Mouse (Mus musculus) CH12.LX (cell line): ENCODE measurements around the gene H1fx. TPM values are rescaled to one million over a fixed set of nuclear protein-coding genes. Genes with fewer than 3 reads are reported as not detected.
"Not testable (repeated sequence)": the region's sequence is repeated elsewhere in the genome, so short reads cannot be mapped to it uniquely, and the experiment has no call there.

ENCODE experiments used
- DNase-seq: peaks from one replicate; pipeline ENCODE4 v3.0.0-alpha.2; 2013; ENCODE audit errors: extremely low read depth
- H3K27ac ChIP-seq: 2 replicates; pipeline ENCODE4 v1.5.1; 2012; ENCODE audit warnings: low read depth, mild to moderate bottlenecking, control low read depth, moderate library complexity; ENCODE audit not compliant: insufficient read depth
- H3K27me3 ChIP-seq: replicated peaks from 2 replicates; pipeline ENCODE3; 2012; ENCODE audit warnings: inconsistent platforms
- H3K36me3 ChIP-seq, 2 experiments: replicated peaks in 1 of 2; 2 replicates each; pipeline versions ENCODE3 to v1.6.1; 2012; ENCODE audit warnings: inconsistent platforms in 1 of 2, low read length in 1 of 2, mild to moderate bottlenecking in 1 of 2, mixed read lengths in 1 of 2, moderate library complexity in 1 of 2; ENCODE audit not compliant: control insufficient read depth in 1 of 2, insufficient read depth in 1 of 2
- H3K4me1 ChIP-seq, 2 experiments: 2 replicates each; pipeline ENCODE4 v1.6.1; 2012; ENCODE audit warnings: inconsistent platforms in 1 of 2, moderate library complexity in 1 of 2; ENCODE audit not compliant: insufficient read depth in 2 of 2, control insufficient read depth in 1 of 2
- H3K4me2 ChIP-seq: 2 replicates; pipeline ENCODE4 v1.6.1; 2012; ENCODE audit warnings: low read depth, mild to moderate bottlenecking, control low read depth; ENCODE audit not compliant: poor library complexity, insufficient read depth, severe bottlenecking
- H3K4me3 ChIP-seq, 3 experiments: fragments of 150-350 bp in 1 of 3; sonication (generic) in 1 of 3; replicated peaks in 1 of 3; 2 replicates each; pipeline versions ENCODE3 to v1.5.1; 2011 to 2012; ENCODE audit warnings: low read depth in 2 of 3, low read length in 2 of 3, mild to moderate bottlenecking in 2 of 3, moderate library complexity in 2 of 3, control low read depth in 1 of 3, improper control_type of control experiment in 1 of 3, inconsistent platforms in 1 of 3, mixed read lengths in 1 of 3; ENCODE audit not compliant: poor library complexity in 1 of 3
- H3K79me2 ChIP-seq: replicated peaks from 2 replicates; pipeline ENCODE4 v1.6.1; 2012; ENCODE audit warnings: mild to moderate bottlenecking, moderate library complexity; ENCODE audit not compliant: control insufficient read depth, poor library complexity, insufficient read depth, severe bottlenecking; ENCODE audit errors: extremely low read depth
- H3K9ac ChIP-seq: 2 replicates; pipeline ENCODE4 v1.6.1; 2012; ENCODE audit warnings: low read depth, mild to moderate bottlenecking, control low read depth, moderate library complexity; ENCODE audit not compliant: insufficient read depth
- H3K9me3 ChIP-seq: replicated peaks from 2 replicates; pipeline ENCODE3; 2012; ENCODE audit warnings: low read length, inconsistent platforms, mixed read lengths
- BHLHE40 ChIP-seq: IDR thresholded peaks from 2 replicates; pipeline ENCODE4 v1.6.1; 2011; ENCODE audit warnings: mild to moderate bottlenecking, low read depth, low read length, improper control_type of control experiment
- CHD1 ChIP-seq: IDR thresholded peaks from 2 replicates; pipeline ENCODE4 v1.6.1; 2012; ENCODE audit warnings: low read depth, low read length, improper control_type of control experiment, inconsistent platforms
- CHD2 ChIP-seq: IDR thresholded peaks from 2 replicates; pipeline ENCODE4 v1.6.1; 2011; ENCODE audit warnings: low read length, improper control_type of control experiment
- CTCF ChIP-seq, 2 experiments: IDR thresholded peaks in 1 of 2; conservative IDR thresholded peaks in 1 of 2; 2 replicates each; pipeline ENCODE4 v1.5.1; 2011 to 2012; ENCODE audit warnings: low read depth in 2 of 2, low read length in 2 of 2, improper control_type of control experiment in 1 of 2, inconsistent platforms in 1 of 2, mild to moderate bottlenecking in 1 of 2, moderate library complexity in 1 of 2
- EP300 ChIP-seq: IDR thresholded peaks from 2 replicates; pipeline ENCODE4 v1.6.1; 2011; ENCODE audit warnings: low read length, improper control_type of control experiment
- GABPA ChIP-seq: IDR thresholded peaks from 2 replicates; pipeline ENCODE4 v1.6.1; 2012; ENCODE audit warnings: low read depth, low read length, improper control_type of control experiment, inconsistent platforms; ENCODE audit not compliant: insufficient replicate concordance
- JUN ChIP-seq: IDR thresholded peaks from 2 replicates; pipeline ENCODE4 v1.6.1; 2011; ENCODE audit warnings: low read depth, mild to moderate bottlenecking, low read length, improper control_type of control experiment, moderate library complexity; ENCODE audit not compliant: insufficient read depth
- JUND ChIP-seq: conservative IDR thresholded peaks from 2 replicates; pipeline ENCODE4 v1.6.1; 2011; ENCODE audit warnings: low read depth, low read length, improper control_type of control experiment
- KAT2A ChIP-seq: IDR thresholded peaks from 2 replicates; pipeline ENCODE4 v1.6.1; 2012; ENCODE audit warnings: low read length, improper control_type of control experiment, inconsistent platforms; ENCODE audit not compliant: insufficient replicate concordance
- MEF2A ChIP-seq: IDR thresholded peaks from 2 replicates; pipeline ENCODE4 v1.6.1; 2014; ENCODE audit warnings: low read depth, mild to moderate bottlenecking, inconsistent platforms, low read length, improper control_type of control experiment, borderline replicate concordance
- MXI1 ChIP-seq: IDR thresholded peaks from 2 replicates; pipeline ENCODE4 v1.6.1; 2011; ENCODE audit warnings: mild to moderate bottlenecking, low read depth, low read length, improper control_type of control experiment
- MYC ChIP-seq: IDR thresholded peaks from 2 replicates; pipeline ENCODE4 v1.6.1; 2011; ENCODE audit warnings: low read depth, mild to moderate bottlenecking, improper control_type of control experiment, low read length
- NRF1 ChIP-seq: IDR thresholded peaks from 2 replicates; pipeline ENCODE4 v1.6.1; 2014; ENCODE audit warnings: low read depth, mild to moderate bottlenecking, inconsistent platforms, low read length, improper control_type of control experiment, moderate library complexity
- POLR2A ChIP-seq: IDR thresholded peaks from 2 replicates; pipeline ENCODE4 v1.6.1; 2011; ENCODE audit warnings: low read depth, mild to moderate bottlenecking, improper control_type of control experiment, low read length
- RCOR1 ChIP-seq: conservative IDR thresholded peaks from 2 replicates; pipeline ENCODE4 v1.6.1; 2012; ENCODE audit warnings: low read depth, mild to moderate bottlenecking, inconsistent platforms, low read length, improper control_type of control experiment
- SIN3A ChIP-seq: IDR thresholded peaks from 2 replicates; pipeline ENCODE4 v1.6.1; 2012; ENCODE audit warnings: low read length, improper control_type of control experiment, inconsistent platforms
- SMC3 ChIP-seq: IDR thresholded peaks from 2 replicates; pipeline ENCODE4 v1.6.1; 2011; ENCODE audit warnings: low read depth, low read length, improper control_type of control experiment
- TBP ChIP-seq: conservative IDR thresholded peaks from 2 replicates; pipeline ENCODE4 v1.6.1; 2011; ENCODE audit warnings: low read depth, low read length, improper control_type of control experiment
- USF1 ChIP-seq: IDR thresholded peaks from 2 replicates; pipeline ENCODE4 v1.6.1; 2014; ENCODE audit warnings: low read depth, mild to moderate bottlenecking, inconsistent platforms, low read length, improper control_type of control experiment
- ZC3H11A ChIP-seq: IDR thresholded peaks from 2 replicates; pipeline ENCODE4 v1.6.1; 2012; ENCODE audit warnings: low read depth, mild to moderate bottlenecking, inconsistent platforms, low read length, improper control_type of control experiment
- dilution Hi-C: fragments of 300-500 bp; cut with MboI; formaldehyde crosslinking; loops from 2 replicates; pipeline ENCODE4 v1.14.3; 2020; ENCODE audit warnings: low sequenced_read_pairs; ENCODE audit not compliant: extremely low pct_unique_long_range_greater_than_20kb, extremely low pct_ligation_motif_present
- in situ Hi-C: fragments of 300-500 bp; cut with MboI; formaldehyde crosslinking; loops from 3 replicates; pipeline ENCODE4 v1.14.3; 2019; ENCODE audit warnings: low sequenced_read_pairs, low pct_ligation_motif_present, low pct_unique_long_range_greater_than_20kb, mixed read lengths
- polyA plus RNA-seq: library from polyadenylated mRNA; unstranded; fragments of >175 nt; gene quantifications from 2 replicates; pipeline ENCODE4 v1.2.1, GENCODE M21; 2012; ENCODE audit warnings: low read depth; ENCODE audit not compliant: insufficient read length
- total RNA-seq, 2 experiments: library from RNA; depleted of rRNA; stranded (reverse); fragments of 300-350 nt in 1 of 2; fragments of >200 nt in 1 of 2; gene quantifications; 2 replicates each; pipeline ENCODE4 v1.2.3; 2012 to 2014

H1fx gene
- total and polyA plus RNA-seq, 3 experiments = 0.08 TPM; not detected in 2

- no peak for TF ChIP-seq GABPA
- TF ChIP-seq CHD2 = no peak
- TF ChIP-seq KAT2A = no peak
- TF ChIP-seq MEF2A = no peak
- TF ChIP-seq JUN = no peak
- no peak for TF ChIP-seq CTCF (conservative IDR thresholded peaks at IDR 0.05 in 1 of 2, IDR thresholded peaks at IDR 0.05 in 1 of 2; ENCODE audit: low read depth in 2 of 2, low read length in 2 of 2)
- no peak for TF ChIP-seq POLR2A
- TF ChIP-seq BHLHE40 = no peak
- no peak for TF ChIP-seq RCOR1
- TF ChIP-seq MYC = no peak
- no peak for TF ChIP-seq JUND
- no peak for TF ChIP-seq TBP
- no peak for TF ChIP-seq USF1
- TF ChIP-seq SIN3A = no peak
- TF ChIP-seq EP300 = no peak
- TF ChIP-seq ZC3H11A = no peak
- no peak for TF ChIP-seq SMC3
- TF ChIP-seq CHD1 = no peak
- TF ChIP-seq MXI1 = no peak
- dilution Hi-C loops = no loop called here
Measured at GRCm38 (mm10) chr6:87970041-87970440, 11.4 kb downstream of the H1fx start.

DNA sequence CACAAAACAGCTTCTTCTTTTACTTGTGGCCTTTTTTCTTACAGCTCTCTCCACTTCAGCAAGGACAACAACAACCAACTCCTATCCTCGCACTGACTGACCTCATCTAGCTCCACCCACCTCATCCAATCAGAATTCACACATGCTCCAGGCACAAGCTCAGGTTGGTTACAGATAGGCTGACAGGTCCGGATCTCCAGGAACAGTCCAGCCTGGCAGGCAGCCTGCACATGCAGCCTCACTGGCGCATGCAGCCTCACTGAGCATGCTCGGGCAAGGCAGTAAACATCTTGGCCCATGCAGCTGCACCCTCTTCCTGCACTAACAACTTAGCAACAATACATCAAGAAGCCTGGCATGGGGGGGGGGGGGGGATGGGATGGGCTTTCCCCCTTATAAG lies 19.0 kb downstream of the H1fx start:
- H3K4me2 ChIP-seq, H3K9ac ChIP-seq, H3K4me1 ChIP-seq, DNase-seq, dilution Hi-C loops, H3K36me3 ChIP-seq, in situ Hi-C loops, H3K27ac ChIP-seq, H3K79me2 ChIP-seq, H3K4me3 ChIP-seq, H3K27me3 ChIP-seq: not testable (repeated sequence)
- H3K9me3 ChIP-seq = peaks cover 17% of the 10 kb centered on the region
- TF ChIP-seq NRF1 = peak; percentile 53

More at GRCm38 (mm10) chr6:87970041-87970440, 11.4 kb downstream of the H1fx start:
- no peaks in the 10 kb centered on the region for H3K9me3 ChIP-seq
- H3K79me2 ChIP-seq = no peaks in the 10 kb centered on the region
- no peak overlapping the region for H3K9ac ChIP-seq
- in situ Hi-C loops = no loop called here
- H3K27me3 ChIP-seq = peaks cover 2% of the 10 kb centered on the region
- no peaks in the 10 kb centered on the region for H3K4me1 ChIP-seq
- DNase-seq = no peak
- H3K4me3 ChIP-seq = no peak overlapping the region
- no peaks in the 10 kb centered on the region for H3K36me3 ChIP-seq
- no peak overlapping the region for H3K27ac ChIP-seq
- H3K4me2 ChIP-seq = no peak overlapping the region
